Comparison of ENCODE assay signal across 14 mouse cellular contexts in genomic region chr14:122684250-122684649, GRCm38 (mm10).
A peak's percentile ranks its signal among the peaks of the same experiment; 100 is the strongest.
DNase-seq lines count a peak whose midpoint lies in the region; ATAC-seq and TF ChIP-seq lines count a peak whose summit lies in the region.
"Had no signal": no experiment of that assay in that cellular context is flagged by ENCODE, and none has a peak within 500 bp of the region (broad histone marks: within the 10 kb centered on the region; RNA-seq: fewer than 3 reads in every experiment).

No protein-coding gene starts in this region.

- no peak for TF ChIP-seq POLR2A in brain, embryonic 14.5 days (IDR thresholded peaks at IDR 0.05; ENCODE audit: borderline replicate concordance, extremely low read depth, insufficient read depth, insufficient read length, poor library complexity, severe bottlenecking)

- H3K36me3 ChIP-seq in forebrain, embryonic 12.5 days (replicated peaks) = no peaks in the 10 kb centered on the region
- H3K36me3 ChIP-seq in midbrain, embryonic 13.5 days = no peaks in the 10 kb centered on the region
- no peaks in the 10 kb centered on the region for H3K36me3 ChIP-seq in intestine, embryonic 15.5 days

- H3K4me3 ChIP-seq in forebrain, embryonic 12.5 days (replicated peaks) = no peak overlapping the region
- H3K4me3 ChIP-seq in midbrain, embryonic 13.5 days (replicated peaks) = no peak overlapping the region
- H3K4me3 ChIP-seq in intestine, embryonic 15.5 days (replicated peaks) = no peak overlapping the region
- H3K4me3 ChIP-seq: myocyte had no signal

- H3K4me2 ChIP-seq in forebrain, embryonic 12.5 days = no peak overlapping the region
- no peak overlapping the region for H3K4me2 ChIP-seq in midbrain, embryonic 13.5 days (replicated peaks)
- H3K4me2 ChIP-seq in intestine, embryonic 15.5 days (replicated peaks) = no peak overlapping the region
- H3K4me2 ChIP-seq: lung, embryonic 14.5 days had no signal

- peaks cover 18% of the 10 kb centered on the region for H3K4me1 ChIP-seq in forebrain, embryonic 12.5 days
- H3K4me1 ChIP-seq in midbrain, embryonic 13.5 days (replicated peaks) = peaks cover 18% of the 10 kb centered on the region
- H3K4me1 ChIP-seq in intestine, embryonic 15.5 days (replicated peaks) = no peaks in the 10 kb centered on the region

- DNase-seq in A20 (ENCODE audit: low read depth, low spot score) = peak; percentile 19
- peak; percentile 57 for DNase-seq in brain, embryonic 14.5 days (ENCODE audit: low read depth)
- no peak for DNase-seq in layer of hippocampus, postnatal 25 days (ENCODE audit: extremely low spot score in 1 of 2, low spot score in 1 of 2)
- no peak for DNase-seq in thymus, postnatal 36 days
- DNase-seq: gastrocnemius, postnatal 36 days; heart, postnatal 36 days; kidney, postnatal 14 days; right cerebral cortex, postnatal 14 days had no signal

- H3K27me3 ChIP-seq in forebrain, embryonic 12.5 days = no peaks in the 10 kb centered on the region
- no peaks in the 10 kb centered on the region for H3K27me3 ChIP-seq in midbrain, embryonic 13.5 days
- H3K27me3 ChIP-seq in intestine, embryonic 15.5 days (replicated peaks) = no peaks in the 10 kb centered on the region

- H3K9me3 ChIP-seq in forebrain, embryonic 12.5 days = no peaks in the 10 kb centered on the region
- no peaks in the 10 kb centered on the region for H3K9me3 ChIP-seq in midbrain, embryonic 13.5 days
- H3K9me3 ChIP-seq in intestine, embryonic 15.5 days = no peaks in the 10 kb centered on the region

- WGBS in forebrain, embryonic 12.5 days = 79% methylated on average over 4 of the region's 4 CpGs
- WGBS in midbrain, embryonic 13.5 days = 68% methylated on average over 4 of the region's 4 CpGs
- WGBS in intestine, embryonic 15.5 days = 80% methylated on average over 4 of the region's 4 CpGs

- H3K9ac ChIP-seq in forebrain, embryonic 12.5 days = no peak overlapping the region
- no peak overlapping the region for H3K9ac ChIP-seq in midbrain, embryonic 13.5 days (replicated peaks)
- no peak overlapping the region for H3K9ac ChIP-seq in intestine, embryonic 15.5 days
- H3K9ac ChIP-seq: lung, embryonic 14.5 days had no signal

- 0 out of 2 replicates have a peak, but pooled peaks have one; percentile 36 for ATAC-seq in forebrain, embryonic 12.5 days (ENCODE audit: low FRiP score)
- ATAC-seq in midbrain, embryonic 13.5 days = peak; percentile 83; the same call in 1 of the 2 replicates
- no peak for ATAC-seq in intestine, embryonic 15.5 days

- peak overlapping the region; percentile 46; the same call in 1 of the 2 replicates for H3K27ac ChIP-seq in forebrain, embryonic 12.5 days
- H3K27ac ChIP-seq in midbrain, embryonic 13.5 days = peak overlapping the region; percentile 52; the same call in 1 of the 2 replicates
- no peak overlapping the region for H3K27ac ChIP-seq in intestine, embryonic 15.5 days
- H3K27ac ChIP-seq: stomach, postnatal 0 days had no signal

- no peak for TF ChIP-seq CTCF in brain, embryonic 14.5 days (IDR thresholded peaks at IDR 0.05; ENCODE audit: borderline replicate concordance, extremely low read depth, insufficient read depth, insufficient read length)

Comparison
In these comparisons a context has a peak if more than half of its experiments do, and no peak if none do; other contexts are left out.
1. DNase-seq: peak in A20 (single experiment) and brain, embryonic 14.5 days (single experiment); none in layer of hippocampus, postnatal 25 days (0 of 2) and thymus, postnatal 36 days (0 of 2).